ENCODE assay signal across 12 mouse cellular contexts in genomic region chr17:88758003-88758437, GRCm38 (mm10). TPM values are rescaled to one million over a fixed set of nuclear protein-coding genes. Genes with fewer than 3 reads are reported as not detected.
DNase-seq lines count a peak whose midpoint lies in the region; ATAC-seq lines count a peak whose summit lies in the region.
"Had no signal": no experiment of that assay in that cellular context is flagged by ENCODE, and none has a peak within 500 bp of the region (broad histone marks: within the 10 kb centered on the region; RNA-seq: fewer than 3 reads in every experiment).

No protein-coding gene starts in this region.

- no peaks in the 10 kb centered on the region for H3K27me3 ChIP-seq in embryonic facial prominence, embryonic 11.5 days (ENCODE audit: control insufficient read depth, insufficient read depth, low read length)
- peaks cover 80% of the 10 kb centered on the region for H3K27me3 ChIP-seq in embryonic facial prominence, embryonic 10.5 days (replicated peaks; ENCODE audit: low read depth, poor library complexity, severe bottlenecking)
- H3K27me3 ChIP-seq in hindbrain, embryonic 11.5 days (ENCODE audit: control insufficient read depth, insufficient read depth, low read length) = no peaks in the 10 kb centered on the region
- H3K27me3 ChIP-seq in midbrain, embryonic 16.5 days (ENCODE audit: control insufficient read depth, insufficient read depth, low read depth, low read length) = no peaks in the 10 kb centered on the region
- H3K27me3 ChIP-seq: embryonic facial prominence, embryonic 13.5 days; lung, embryonic 15.5 days; stomach, embryonic 15.5 days had no signal

- peak; percentile 21 for DNase-seq in embryonic facial prominence, embryonic 11.5 days (ENCODE audit: low spot score)
- no peak for DNase-seq in embryonic facial prominence, embryonic 10.5 days (ENCODE audit: low spot score)
- peak; percentile 72 for DNase-seq in CD4-positive helper T cell, adult 2 months (ENCODE audit: low read depth, low spot score)
- DNase-seq in hindbrain, embryonic 11.5 days (ENCODE audit: low spot score) = peak; percentile 54
- no peak for DNase-seq in urinary bladder, postnatal 10 days (ENCODE audit: low spot score)
- no peak for DNase-seq in spleen, postnatal 14 days (ENCODE audit: low spot score in 2 of 2)
- DNase-seq in spleen, postnatal 4 days (ENCODE audit: low spot score in 2 of 2) = no peak
- DNase-seq: kidney, adult 2 months had no signal

- H3K4me1 ChIP-seq in embryonic facial prominence, embryonic 11.5 days (ENCODE audit: control insufficient read depth, insufficient read depth, low read length) = no peaks in the 10 kb centered on the region
- H3K4me1 ChIP-seq in embryonic facial prominence, embryonic 10.5 days = peaks cover 15% of the 10 kb centered on the region
- peaks cover 3% of the 10 kb centered on the region; the same call in 1 of the 2 replicates for H3K4me1 ChIP-seq in hindbrain, embryonic 11.5 days (replicated peaks; ENCODE audit: control insufficient read depth, insufficient read depth, low read length)
- H3K4me1 ChIP-seq in midbrain, embryonic 16.5 days (ENCODE audit: control insufficient read depth, insufficient read depth, low read length) = peaks cover 36% of the 10 kb centered on the region
- H3K4me1 ChIP-seq: stomach, embryonic 15.5 days had no signal

- no peaks in the 10 kb centered on the region for H3K36me3 ChIP-seq in embryonic facial prominence, embryonic 11.5 days (replicated peaks; ENCODE audit: control insufficient read depth, insufficient read depth, low read depth, low read length)
- H3K36me3 ChIP-seq in embryonic facial prominence, embryonic 10.5 days (replicated peaks) = no peaks in the 10 kb centered on the region
- H3K36me3 ChIP-seq in hindbrain, embryonic 11.5 days (ENCODE audit: control insufficient read depth, insufficient read depth, low read length) = no peaks in the 10 kb centered on the region
- no peaks in the 10 kb centered on the region for H3K36me3 ChIP-seq in midbrain, embryonic 16.5 days (ENCODE audit: control insufficient read depth, insufficient read depth, low read length)
- H3K36me3 ChIP-seq: embryonic facial prominence, embryonic 13.5 days; lung, embryonic 15.5 days; stomach, embryonic 15.5 days had no signal

- H3K9ac ChIP-seq in embryonic facial prominence, embryonic 11.5 days (replicated peaks; ENCODE audit: low read length) = no peak overlapping the region
- no peak overlapping the region for H3K9ac ChIP-seq in hindbrain, embryonic 11.5 days (ENCODE audit: low read depth, low read length)
- no peak overlapping the region for H3K9ac ChIP-seq in midbrain, embryonic 16.5 days (ENCODE audit: low read depth, low read length)
- H3K9ac ChIP-seq: embryonic facial prominence, embryonic 13.5 days; lung, embryonic 15.5 days; stomach, embryonic 15.5 days had no signal

- no peak overlapping the region for H3K4me2 ChIP-seq in embryonic facial prominence, embryonic 11.5 days (ENCODE audit: low read depth, low read length)
- no peak overlapping the region for H3K4me2 ChIP-seq in hindbrain, embryonic 11.5 days (replicated peaks; ENCODE audit: low read depth, low read length)
- H3K4me2 ChIP-seq in midbrain, embryonic 16.5 days (ENCODE audit: low read length) = peak overlapping the region; percentile 9
- H3K4me2 ChIP-seq: embryonic facial prominence, embryonic 13.5 days; lung, embryonic 15.5 days; stomach, embryonic 15.5 days had no signal

- no peak overlapping the region for H3K4me3 ChIP-seq in embryonic facial prominence, embryonic 11.5 days (ENCODE audit: low read depth, low read length)
- no peak overlapping the region for H3K4me3 ChIP-seq in embryonic facial prominence, embryonic 10.5 days
- H3K4me3 ChIP-seq in hindbrain, embryonic 11.5 days (ENCODE audit: low read depth, low read length) = no peak overlapping the region
- no peak overlapping the region for H3K4me3 ChIP-seq in midbrain, embryonic 16.5 days (ENCODE audit: low read depth, low read length)
- H3K4me3 ChIP-seq: embryonic facial prominence, embryonic 13.5 days; lung, embryonic 15.5 days; stomach, embryonic 15.5 days had no signal

- H3K27ac ChIP-seq in embryonic facial prominence, embryonic 11.5 days (replicated peaks; ENCODE audit: low read depth, low read length) = no peak overlapping the region
- H3K27ac ChIP-seq in embryonic facial prominence, embryonic 10.5 days (replicated peaks) = no peak overlapping the region
- H3K27ac ChIP-seq in hindbrain, embryonic 11.5 days (ENCODE audit: low read depth, low read length) = no peak overlapping the region
- peak overlapping the region; percentile 80 for H3K27ac ChIP-seq in midbrain, embryonic 16.5 days (ENCODE audit: low read length)
- H3K27ac ChIP-seq: embryonic facial prominence, embryonic 13.5 days; lung, embryonic 15.5 days; stomach, embryonic 15.5 days had no signal

- ATAC-seq in embryonic facial prominence, embryonic 11.5 days (replicated peaks; ENCODE audit: insufficient number of reproducible peaks, low FRiP score, low TSS enrichment, low read depth) = no peak
- ATAC-seq in hindbrain, embryonic 11.5 days (ENCODE audit: low FRiP score) = peak; percentile 70
- ATAC-seq in midbrain, embryonic 16.5 days = peak; percentile 87

- H3K9me3 ChIP-seq in embryonic facial prominence, embryonic 11.5 days (replicated peaks; ENCODE audit: control insufficient read depth, low read length) = no peaks in the 10 kb centered on the region
- H3K9me3 ChIP-seq in embryonic facial prominence, embryonic 10.5 days = no peaks in the 10 kb centered on the region
- H3K9me3 ChIP-seq in hindbrain, embryonic 11.5 days (ENCODE audit: control insufficient read depth, low read length) = no peaks in the 10 kb centered on the region
- no peaks in the 10 kb centered on the region for H3K9me3 ChIP-seq in midbrain, embryonic 16.5 days (replicated peaks; ENCODE audit: control insufficient read depth, low read length, poor library complexity, severe bottlenecking)
- H3K9me3 ChIP-seq: embryonic facial prominence, embryonic 13.5 days; lung, embryonic 15.5 days; stomach, embryonic 15.5 days had no signal

- 29% methylated on average over 9 of the region's 9 CpGs for WGBS in embryonic facial prominence, embryonic 11.5 days
- whole genome bisulfite sequencing in embryonic facial prominence, embryonic 10.5 days = 33% methylated on average over 9 of the region's 9 CpGs
- 12% methylated on average over 9 of the region's 9 CpGs for WGBS in hindbrain, embryonic 11.5 days
- 2% methylated on average over 9 of the region's 9 CpGs for WGBS in midbrain, embryonic 16.5 days

RNA-seq across cellular contexts. Expression of gene Lhcgr, which starts 33.8 kb away (rescaled TPM):
- 0.07 TPM in 1 of 2 replicates, not detected in the other for polyA plus RNA-seq in embryonic facial prominence, embryonic 11.5 days (2014; fragmentation: Nextera tagmentation; extraction: Ambion mirVana)
- not detected in 2 replicates for polyA plus RNA-seq in embryonic facial prominence, embryonic 10.5 days (2016; fragmentation: Nextera tagmentation; extraction: Ambion mirVana)
- 0.69 and 1.0 TPM in 2 replicates for polyA plus RNA-seq in hindbrain, embryonic 11.5 days (2014; fragmentation: Nextera tagmentation; extraction: Ambion mirVana)
- 0.52 and 1.7 TPM in 2 replicates for polyA plus RNA-seq in midbrain, embryonic 16.5 days (2015; fragmentation: Nextera tagmentation; extraction: Ambion mirVana)
- polyA plus RNA-seq: stomach, embryonic 15.5 days had no signal

Comparison
In these comparisons a context has a peak if more than half of its experiments do, and no peak if none do; other contexts are left out.
1. DNase-seq: peak in embryonic facial prominence, embryonic 11.5 days (single experiment), CD4-positive helper T cell, adult 2 months (single experiment) and hindbrain, embryonic 11.5 days (single experiment); none in embryonic facial prominence, embryonic 10.5 days (single experiment), urinary bladder, postnatal 10 days (single experiment), spleen, postnatal 14 days (0 of 2) and spleen, postnatal 4 days (0 of 2).